Mouse (Mus musculus) urinary bladder, postnatal 25 days (tissue): ENCODE results near the gene Med25.
"Not testable (repeated sequence)": the region's sequence is repeated elsewhere in the genome, so short reads cannot be mapped to it uniquely, and the experiment has no call there.

Experiments
- DNase-seq: peaks from one replicate; pipeline ENCODE4 v3.0.0; 2022; ENCODE audit warnings: low spot score

The Med25 gene

DNA sequence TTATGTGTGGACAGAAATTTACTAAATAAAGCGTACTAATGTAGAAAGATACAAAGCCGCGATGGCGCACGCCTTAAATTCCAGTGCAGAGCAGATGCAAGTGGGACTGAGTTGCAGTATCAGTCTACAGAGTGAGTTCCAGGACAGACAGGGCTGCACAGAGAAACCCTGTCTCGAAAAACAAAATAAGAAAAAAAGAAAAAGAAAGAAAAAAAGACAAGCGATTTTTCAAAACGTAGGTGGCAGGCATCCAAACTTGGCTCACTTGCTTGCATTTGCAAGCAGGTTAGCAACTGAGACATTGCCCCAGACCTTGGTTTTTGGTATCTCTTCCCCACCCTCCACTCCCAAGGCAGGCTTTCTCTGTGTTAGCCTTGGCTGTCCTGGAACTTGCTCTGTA is 685 bp upstream of the Med25 start:
- DNase-seq: no peak

- no peak for DNase-seq
Measured at GRCm38 (mm10) chr7:44891611-44892010, 901 bp downstream of the Med25 start.

GRCm38 (mm10) chr7:44890737-44891136 is 1.8 kb downstream of the Med25 start:
- no peak for DNase-seq

DNA sequence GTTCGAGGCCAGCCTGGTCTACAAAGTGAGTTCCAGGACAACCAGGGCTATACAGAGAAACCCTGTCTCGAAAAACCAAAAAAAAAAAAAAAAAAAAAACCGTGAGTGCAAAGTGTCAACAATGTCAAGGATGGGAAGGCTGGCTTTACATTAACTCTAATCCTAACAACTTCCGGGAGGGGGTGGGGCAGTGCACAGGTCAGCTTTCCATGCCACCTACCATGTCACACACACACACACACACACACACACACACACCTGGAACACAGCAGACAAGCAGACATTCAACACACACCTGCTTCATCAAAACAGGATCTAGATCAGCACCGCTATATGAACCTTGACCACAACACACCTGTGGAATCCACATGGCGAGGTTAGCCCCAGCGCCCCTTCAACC is 2.3 kb downstream of the Med25 start:
- DNase-seq: no peak

DNA sequence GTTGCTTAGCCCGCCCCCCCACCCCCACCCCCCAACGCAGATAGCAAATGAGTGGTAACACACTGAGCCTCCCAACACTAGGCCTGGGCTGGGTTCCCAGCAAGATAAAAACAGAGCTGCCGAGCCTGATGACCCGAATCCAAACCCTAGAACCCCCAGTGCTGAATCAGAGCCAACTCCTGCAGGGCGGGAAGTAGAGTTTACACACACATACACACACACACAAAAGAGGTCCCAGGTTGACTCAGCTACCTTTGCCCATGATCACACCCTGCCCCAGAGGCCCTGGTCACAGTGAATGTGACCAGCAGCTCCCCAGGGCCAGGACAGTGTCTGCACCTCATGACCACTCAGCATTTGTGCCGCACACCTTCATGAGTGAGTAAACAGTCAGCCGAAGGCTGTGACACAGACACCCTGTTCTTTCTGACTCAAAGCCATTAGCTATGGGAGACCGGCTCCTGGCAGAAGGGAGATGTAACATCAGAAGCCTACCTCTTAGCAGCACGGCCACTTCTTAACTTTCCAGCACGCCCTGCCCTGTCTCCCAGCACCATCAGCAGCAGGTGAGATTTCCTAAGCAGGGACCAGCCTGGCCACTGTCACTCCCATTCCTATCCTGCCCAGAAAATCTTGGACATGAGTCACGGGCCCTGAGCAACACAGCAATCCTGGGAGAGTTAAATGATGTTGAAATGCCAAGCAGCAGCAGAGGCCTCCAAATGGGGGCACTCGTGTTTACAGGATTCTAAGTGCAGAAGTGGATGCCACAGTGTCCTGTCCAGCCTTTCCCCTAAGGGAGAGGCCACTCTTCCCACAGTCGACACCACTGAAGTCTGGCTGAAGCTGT is 4.0 kb downstream of the Med25 start:
- DNase-seq: no peak

- no peak for DNase-seq
Measured at GRCm38 (mm10) chr7:44886964-44887363, 5.5 kb downstream of the Med25 start.

DNA sequence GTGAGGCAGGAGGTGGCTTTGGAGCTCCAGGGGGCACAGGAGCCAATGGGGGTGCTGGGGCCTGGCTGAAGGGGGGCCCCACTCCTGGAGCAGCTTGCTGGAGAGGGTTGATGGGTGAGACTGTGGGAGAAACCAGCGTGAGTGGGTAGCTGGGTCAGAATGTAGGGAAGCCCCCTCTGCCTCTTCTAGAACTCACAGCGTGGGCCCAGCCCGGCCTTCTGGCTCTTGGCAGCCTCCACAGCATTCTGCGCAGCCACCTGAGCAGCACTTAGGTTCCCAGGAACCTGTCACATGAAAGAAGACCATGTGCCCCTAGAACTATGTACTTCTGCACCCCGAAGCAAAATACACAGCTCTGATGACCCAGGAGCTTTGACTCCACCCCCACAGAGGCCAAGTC is 7.9 kb downstream of the Med25 start:
- no peak for DNase-seq

- no peak for DNase-seq
Measured at GRCm38 (mm10) chr7:44883036-44883435, 9.5 kb downstream of the Med25 start.

GRCm38 (mm10) chr7:44877833-44878232 is 14.7 kb downstream of the Med25 start:
- DNase-seq: no peak

GRCm38 (mm10) chr7:44871774-44872173 is 20.7 kb downstream of the Med25 start:
- not testable (repeated sequence) for DNase-seq

- DNase-seq: no peak
Measured at GRCm38 (mm10) chr7:44871181-44871580, 21.3 kb downstream of the Med25 start.

- DNase-seq: no peak
Measured at GRCm38 (mm10) chr7:44870614-44871013, 21.9 kb downstream of the Med25 start.

GRCm38 (mm10) chr7:44869697-44870528 is 22.6 kb downstream of the Med25 start, which contains the start of gene Ptov1:
Gene Ptov1, minus strand, starts transcription at chr7:44869788.
- peak; percentile 72 for DNase-seq

DNA sequence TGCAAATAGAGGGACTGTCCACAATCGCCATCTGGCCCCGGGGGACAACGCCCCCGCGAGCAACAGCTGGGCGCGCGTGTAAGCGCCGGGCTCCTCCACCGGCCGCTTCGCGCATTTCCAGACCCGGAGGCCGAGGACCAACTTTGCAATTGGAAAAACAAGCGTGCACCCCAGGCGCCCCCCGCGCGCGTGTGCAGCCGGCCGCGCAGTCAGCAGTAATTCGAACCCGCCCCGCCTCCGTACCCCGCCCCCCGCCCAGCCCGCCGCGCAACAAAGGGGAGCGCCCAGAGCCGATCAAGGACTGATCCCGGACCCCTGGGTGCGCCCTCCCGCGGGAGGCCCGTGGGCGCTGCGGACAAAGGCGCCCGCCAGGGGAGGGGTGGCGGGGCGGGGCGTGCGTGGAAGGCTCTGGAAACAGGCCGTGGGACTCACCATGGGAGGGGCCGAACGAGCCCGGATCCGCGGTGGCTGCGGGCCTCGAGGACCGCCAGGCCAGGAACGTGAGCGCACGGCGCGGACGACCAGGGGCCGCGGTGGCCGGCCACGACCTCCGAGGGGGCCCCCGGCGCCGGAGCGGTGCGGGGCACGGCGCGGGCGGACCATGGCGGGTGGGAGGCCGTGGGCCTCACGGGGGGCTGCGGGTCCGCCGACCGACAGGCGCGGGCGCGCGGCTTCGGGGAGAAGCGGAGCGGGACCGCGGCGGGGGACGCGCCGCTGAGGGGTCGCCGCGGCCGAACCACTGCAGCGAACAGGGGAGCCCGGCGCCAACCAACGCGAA is 23.4 kb downstream of the Med25 start:
- DNase-seq: peak; percentile 62

- DNase-seq: no peak
Measured at GRCm38 (mm10) chr7:44868465-44868864, 24.0 kb downstream of the Med25 start.

DNA sequence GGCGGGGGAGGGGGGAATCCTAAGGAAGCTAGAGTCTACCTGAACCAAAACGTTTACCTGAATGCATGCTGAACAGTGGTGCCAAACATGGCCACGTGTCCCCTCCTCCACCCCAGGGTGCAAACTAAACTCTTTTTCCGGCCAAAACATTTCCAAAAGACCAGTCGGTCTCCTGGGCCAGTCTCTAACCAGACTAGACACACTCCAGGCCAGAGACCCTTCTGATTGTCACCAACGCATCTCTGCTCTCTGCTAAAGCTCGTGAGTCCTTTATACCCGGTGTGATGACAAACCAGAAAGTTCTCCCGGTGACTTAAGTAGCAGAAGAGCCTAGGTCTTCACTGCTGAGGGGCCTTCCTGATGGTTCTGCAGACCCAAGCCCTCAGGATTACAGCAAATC is 24.7 kb downstream of the Med25 start:
- no peak for DNase-seq

DNA sequence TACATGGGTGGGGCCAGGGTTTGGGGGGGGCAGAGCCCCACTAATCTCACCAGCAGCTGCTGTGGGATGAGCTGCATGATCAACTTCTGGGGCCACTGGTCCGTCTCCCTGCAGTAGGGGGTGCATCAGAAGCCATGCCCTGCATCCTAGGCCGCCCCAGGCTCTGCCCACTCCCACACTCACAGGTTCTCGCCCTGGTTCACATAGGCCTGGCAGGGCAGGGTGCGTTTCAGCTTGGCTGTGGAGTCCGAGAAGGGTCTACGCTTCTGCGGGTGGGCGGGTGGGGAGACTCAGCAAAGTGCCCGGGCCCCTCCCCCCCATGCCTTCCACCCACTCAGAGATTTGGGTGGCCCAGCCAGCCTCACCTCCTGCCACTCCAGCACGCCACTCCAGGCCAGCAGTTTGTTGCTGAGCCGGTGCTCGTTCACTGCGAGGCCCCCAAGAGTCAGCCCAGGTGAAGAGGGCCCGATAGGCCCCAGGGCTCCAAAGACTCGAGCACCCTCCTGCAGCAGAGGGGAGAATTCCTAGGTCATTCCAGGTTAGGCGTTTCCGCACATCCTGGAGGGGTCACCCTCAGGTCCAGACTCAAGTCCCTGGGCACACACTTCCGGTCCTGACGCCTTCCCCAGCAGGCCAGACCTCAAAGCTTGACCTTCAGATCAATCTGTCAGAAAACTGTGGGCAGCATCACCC is 25.4 kb downstream of the Med25 start:
- no peak for DNase-seq

DNA sequence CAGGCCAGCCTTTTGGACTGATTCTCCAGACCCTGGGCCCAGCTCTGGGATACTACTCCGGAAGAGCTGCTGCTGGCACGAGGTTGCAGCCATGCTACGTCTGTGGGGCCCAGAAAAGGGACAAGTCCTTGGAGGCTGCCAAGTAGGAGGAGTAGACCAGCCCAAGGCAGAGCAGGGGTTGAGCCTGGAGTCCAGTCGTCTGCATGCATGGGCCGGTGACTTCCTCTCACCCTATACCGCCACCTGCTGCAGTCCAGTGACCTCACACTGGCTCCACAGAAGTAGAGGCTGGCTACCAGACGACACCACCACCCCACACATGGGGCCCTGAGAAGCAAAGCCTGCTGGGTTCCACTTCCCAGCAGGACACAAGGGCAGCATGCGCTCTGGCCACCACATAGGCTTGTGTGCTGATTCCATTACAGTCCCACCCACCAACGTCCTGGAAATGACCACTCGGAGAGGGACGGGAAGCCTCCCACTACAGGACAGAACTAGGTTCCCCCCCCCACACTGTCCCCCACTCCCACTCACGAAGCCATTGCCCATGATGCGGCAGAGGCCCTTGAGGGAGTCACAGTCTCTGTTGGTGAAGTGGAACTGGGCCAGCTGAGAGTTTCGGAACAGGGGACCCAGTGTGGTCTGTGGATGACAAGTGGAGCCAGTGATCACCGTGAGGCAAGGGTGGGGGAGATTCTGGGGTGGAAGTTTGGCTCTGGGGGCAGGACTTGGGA is 26.1 kb downstream of the Med25 start:
- no peak for DNase-seq

- DNase-seq: no peak
Measured at GRCm38 (mm10) chr7:44864595-44865542, 27.6 kb downstream of the Med25 start.

DNA sequence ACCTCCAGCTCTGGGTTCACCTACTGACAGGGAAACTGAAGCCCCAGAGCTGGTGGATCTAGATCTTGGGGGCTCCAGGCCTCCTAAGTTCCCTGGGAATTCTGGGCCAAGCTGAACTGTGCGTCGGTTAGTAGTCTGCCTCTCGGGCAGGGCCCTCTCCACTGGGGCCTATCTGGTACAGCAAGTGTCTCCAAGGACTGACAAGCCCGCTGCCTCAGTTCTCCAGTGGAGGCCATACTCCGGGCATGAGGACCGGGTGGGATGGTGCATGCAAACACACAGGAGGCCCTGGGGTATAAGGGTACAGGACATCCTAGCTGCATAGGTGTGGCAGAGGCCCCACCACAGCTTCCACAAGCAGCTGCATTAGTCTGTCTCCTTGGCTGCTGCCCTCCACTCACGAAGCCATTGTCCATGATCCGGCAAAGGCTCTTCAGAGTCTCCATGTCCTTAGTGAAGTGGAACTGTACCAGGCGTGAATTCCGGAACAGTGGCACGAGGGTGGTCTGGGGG is 28.5 kb downstream of the Med25 start:
- DNase-seq: no peak
